Mouse (Mus musculus): ENCODE measurements around the gene Hmga2. TPM values are rescaled to one million over a fixed set of nuclear protein-coding genes. Genes with fewer than 3 reads are reported as not detected.

The Hmga2 gene
- polyA plus RNA-seq, 1 experiment from 2014 or later: 11.1 TPM

DNA sequence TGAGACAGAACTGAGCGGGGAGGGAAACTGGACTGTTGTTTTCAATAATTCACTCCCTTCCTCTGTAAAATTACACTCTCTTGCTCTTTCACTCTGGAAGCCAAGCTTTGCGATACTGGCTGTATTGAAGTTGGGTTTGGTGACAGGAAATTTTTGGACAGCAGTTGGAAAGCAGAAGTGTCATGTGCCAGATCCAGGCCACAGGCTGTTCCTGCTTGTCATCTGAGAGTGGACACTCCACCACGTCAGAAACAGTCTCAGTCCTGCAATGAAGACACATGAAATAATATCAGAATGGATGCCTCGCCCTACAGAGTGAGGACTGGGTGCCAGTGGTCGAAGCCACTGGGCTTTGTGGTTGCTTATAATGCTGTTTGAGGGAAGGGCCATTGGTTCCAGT is 15.2 kb upstream of the Hmga2 start:
- no peak for ATAC-seq (ENCODE audit: insufficient number of reproducible peaks, low FRiP score, low TSS enrichment, low read depth)
- Histone ChIP-seq H3K4me3 (replicated peaks) (no peak overlapping the region), H3K27ac (replicated peaks) (no peak overlapping the region), H3K9ac (no peak overlapping the region), H3K9me3 (replicated peaks) (0 out of 2 replicates have a peak, but pooled peaks cover 3% of the 10 kb centered on the region), H3K4me1 (no peaks in the 10 kb centered on the region), H3K27me3 (no peaks in the 10 kb centered on the region), H3K4me2 (replicated peaks) (no peak overlapping the region), H3K36me3 (no peaks in the 10 kb centered on the region)
- WGBS: 72% methylated on average over 5 of the region's 5 CpGs

DNA sequence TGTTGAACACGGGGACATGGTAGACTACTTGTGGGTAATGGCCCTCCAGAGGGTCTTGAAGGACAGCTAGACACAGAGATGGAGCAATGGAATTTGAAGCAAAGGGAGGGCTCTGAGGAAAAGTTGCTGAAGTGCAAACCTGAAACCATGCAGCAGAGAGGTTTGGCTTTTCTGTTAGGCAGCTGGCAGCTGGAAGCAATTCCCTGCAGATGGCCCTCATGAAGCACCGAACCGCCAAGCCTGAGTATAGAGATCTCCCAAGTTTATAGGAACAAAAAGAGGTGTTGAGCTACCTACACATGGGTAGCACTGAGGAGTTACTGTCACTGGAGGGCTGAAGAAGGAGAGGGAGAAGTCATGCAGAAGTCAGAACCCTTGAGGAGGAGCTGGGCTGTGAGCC is 13.3 kb upstream of the Hmga2 start:
- no peak overlapping the region for H3K9ac ChIP-seq
- 45% methylated on average over 3 of the region's 3 CpGs for whole genome bisulfite sequencing
- H3K4me1 ChIP-seq: no peaks in the 10 kb centered on the region
- no peaks in the 10 kb centered on the region for H3K27me3 ChIP-seq
- 0 out of 2 replicates have a peak, but pooled peaks cover 4% of the 10 kb centered on the region for H3K9me3 ChIP-seq (replicated peaks)
- H3K27ac ChIP-seq (replicated peaks): no peak overlapping the region
- ATAC-seq (ENCODE audit: insufficient number of reproducible peaks, low FRiP score, low TSS enrichment, low read depth): no peak
- H3K4me3 ChIP-seq (replicated peaks): no peak overlapping the region
- H3K36me3 ChIP-seq: no peaks in the 10 kb centered on the region
- H3K4me2 ChIP-seq (replicated peaks): no peak overlapping the region

DNA sequence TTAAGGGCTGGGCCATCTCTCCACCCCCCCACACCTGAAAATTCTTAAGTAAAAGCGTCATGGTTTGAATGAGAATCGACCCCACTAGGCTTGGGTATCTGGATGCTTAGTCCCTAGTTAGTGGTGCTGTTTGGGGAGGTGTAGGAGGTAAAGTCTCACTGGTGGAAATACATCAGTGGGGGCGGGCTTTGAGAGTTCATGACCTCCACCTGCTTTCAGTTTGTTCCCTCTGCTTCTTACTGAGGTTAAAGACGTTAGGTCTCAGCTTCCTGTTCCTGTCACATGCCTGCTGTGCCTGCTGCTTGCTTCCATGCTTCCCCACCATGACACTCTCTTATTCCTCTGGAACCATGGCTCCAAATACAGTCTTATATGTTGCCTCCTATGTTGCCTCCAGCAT is 12.3 kb upstream of the Hmga2 start:
- Histone ChIP-seq H3K4me1 (no peaks in the 10 kb centered on the region), H3K9me3 (replicated peaks) (0 out of 2 replicates have a peak, but pooled peaks cover 4% of the 10 kb centered on the region), H3K4me3 (replicated peaks) (no peak overlapping the region), H3K9ac (no peak overlapping the region), H3K27me3 (no peaks in the 10 kb centered on the region), H3K4me2 (replicated peaks) (no peak overlapping the region), H3K36me3 (no peaks in the 10 kb centered on the region), H3K27ac (replicated peaks) (no peak overlapping the region)
- ATAC-seq (ENCODE audit: insufficient number of reproducible peaks, low FRiP score, low TSS enrichment, low read depth): no peak
- WGBS: 65% methylated on average over 4 of the region's 4 CpGs

DNA sequence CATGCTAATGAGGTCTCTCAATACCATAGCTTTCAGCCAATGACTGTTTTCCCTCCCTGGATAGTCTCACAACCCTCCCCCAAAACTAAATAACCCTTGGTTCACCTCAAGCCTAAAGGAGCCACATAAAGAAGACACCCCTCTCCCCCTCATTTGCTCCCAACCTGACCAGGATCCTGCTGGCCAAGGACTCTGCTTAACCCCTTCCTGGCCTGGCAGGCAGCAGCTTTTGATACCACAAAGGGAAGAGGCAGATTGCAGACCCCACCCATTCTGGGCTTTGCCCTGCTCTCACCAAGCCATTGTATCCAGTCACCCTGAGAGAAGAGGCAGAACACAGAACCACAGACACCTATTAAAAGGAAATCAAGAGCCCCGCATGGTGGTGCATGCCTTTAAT is 11.6 kb upstream of the Hmga2 start:
- ATAC-seq (ENCODE audit: insufficient number of reproducible peaks, low FRiP score, low TSS enrichment, low read depth): no peak
- H3K27me3 ChIP-seq: no peaks in the 10 kb centered on the region

DNA sequence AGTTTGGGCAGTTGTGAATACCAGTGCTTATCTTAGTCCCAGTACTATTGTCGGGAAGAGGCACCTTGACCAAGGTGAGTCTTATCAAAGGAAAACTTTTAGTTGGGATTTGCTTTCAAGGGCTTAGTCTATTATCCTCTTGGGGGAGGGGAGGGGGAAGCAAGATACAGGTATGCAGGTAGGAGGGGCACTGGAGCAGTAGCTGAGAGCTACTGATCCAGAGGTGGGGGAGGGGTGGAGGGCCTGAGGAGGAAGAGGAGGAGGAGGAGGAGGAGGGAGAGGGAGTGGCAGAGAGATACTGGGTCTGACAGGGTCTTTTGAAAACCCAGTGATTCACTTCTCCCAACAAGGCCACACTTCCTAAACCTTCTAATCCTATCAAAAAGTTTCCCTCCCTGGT is 9.2 kb upstream of the Hmga2 start:
- H3K4me3 ChIP-seq (replicated peaks): no peak overlapping the region
- no peak overlapping the region for H3K27ac ChIP-seq (replicated peaks)
- 0 out of 2 replicates have a peak, but pooled peaks cover 4% of the 10 kb centered on the region for H3K9me3 ChIP-seq (replicated peaks)
- no peak overlapping the region for H3K4me2 ChIP-seq (replicated peaks)
- ATAC-seq (ENCODE audit: insufficient number of reproducible peaks, low FRiP score, low TSS enrichment, low read depth): no peak
- no peaks in the 10 kb centered on the region for H3K36me3 ChIP-seq
- no peaks in the 10 kb centered on the region for H3K4me1 ChIP-seq
- 66% methylated on average over 1 of the region's 1 CpGs for WGBS
- H3K9ac ChIP-seq: no peak overlapping the region
- no peaks in the 10 kb centered on the region for H3K27me3 ChIP-seq

More for the DNA sequence above, 11.6 kb upstream of the Hmga2 start:
- H3K4me1 ChIP-seq: no peaks in the 10 kb centered on the region
- 92% methylated on average over 1 of the region's 1 CpGs for WGBS
- H3K27ac ChIP-seq (replicated peaks): no peak overlapping the region
- H3K4me2 ChIP-seq (replicated peaks): no peak overlapping the region
- no peak overlapping the region for H3K4me3 ChIP-seq (replicated peaks)
- H3K9me3 ChIP-seq (replicated peaks): 0 out of 2 replicates have a peak, but pooled peaks cover 4% of the 10 kb centered on the region
- H3K36me3 ChIP-seq: no peaks in the 10 kb centered on the region
- no peak overlapping the region for H3K9ac ChIP-seq

DNA sequence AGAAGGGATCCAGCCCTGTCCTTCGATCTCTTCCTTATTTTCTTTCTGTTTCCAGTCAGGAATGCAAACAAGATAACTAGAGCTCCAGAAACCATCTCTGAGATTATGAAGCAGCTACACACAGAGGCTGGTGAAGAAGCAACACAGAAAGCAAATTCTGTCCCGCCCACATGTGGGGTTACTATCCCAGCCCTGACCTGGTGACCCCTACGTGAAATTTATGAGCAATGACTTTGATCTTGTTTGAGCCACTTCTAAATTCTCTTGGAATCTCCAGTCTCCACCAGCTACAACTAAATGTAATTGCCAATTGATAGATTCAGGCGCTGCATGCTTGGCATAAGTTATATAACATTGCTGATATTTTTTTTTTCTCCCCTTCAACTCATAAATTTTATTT is 7.9 kb upstream of the Hmga2 start:
- H3K4me2 ChIP-seq (replicated peaks): no peak overlapping the region
- 65% methylated on average over 4 of the region's 4 CpGs for WGBS
- H3K9me3 ChIP-seq (replicated peaks): 0 out of 2 replicates have a peak, but pooled peaks cover 4% of the 10 kb centered on the region
- no peaks in the 10 kb centered on the region for H3K36me3 ChIP-seq
- ATAC-seq (ENCODE audit: insufficient number of reproducible peaks, low FRiP score, low TSS enrichment, low read depth): no peak
- H3K4me3 ChIP-seq (replicated peaks): no peak overlapping the region
- H3K9ac ChIP-seq: no peak overlapping the region
- H3K27ac ChIP-seq (replicated peaks): no peak overlapping the region
- H3K27me3 ChIP-seq: no peaks in the 10 kb centered on the region
- H3K4me1 ChIP-seq: no peaks in the 10 kb centered on the region

DNA sequence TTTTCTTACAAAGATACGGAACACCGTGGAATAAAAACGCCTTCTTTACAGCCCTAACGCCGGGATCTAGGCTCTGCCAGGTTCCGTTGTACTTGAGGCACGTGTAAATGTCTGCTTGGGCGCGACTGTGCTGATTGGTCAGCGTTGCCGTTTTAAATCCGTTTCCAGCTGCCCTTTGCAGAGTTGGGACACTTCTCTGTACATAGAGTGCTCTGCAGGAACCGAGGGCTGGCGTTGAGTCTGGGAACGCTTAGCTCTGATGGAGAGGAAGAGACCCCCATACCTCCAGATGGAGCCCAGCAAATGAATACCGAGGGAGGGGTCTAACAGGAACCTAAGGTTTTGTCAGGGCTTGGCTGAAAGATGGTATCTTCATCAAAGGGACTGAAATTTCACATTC is 1.9 kb upstream of the Hmga2 start:
- Histone ChIP-seq H3K9me3 (replicated peaks) (no peaks in the 10 kb centered on the region), H3K9ac (no peak overlapping the region), H3K27me3 (no peaks in the 10 kb centered on the region), H3K36me3 (no peaks in the 10 kb centered on the region), H3K4me1 (peaks cover 20% of the 10 kb centered on the region; the same call in 1 of the 2 replicates), H3K27ac (replicated peaks) (no peak overlapping the region), H3K4me3 (replicated peaks) (peak overlapping the region; percentile 82), H3K4me2 (replicated peaks) (peak overlapping the region; percentile 99)
- WGBS: under 1% methylated on average over 16 of the region's 16 CpGs
- no peak for ATAC-seq (ENCODE audit: insufficient number of reproducible peaks, low FRiP score, low TSS enrichment, low read depth)

DNA sequence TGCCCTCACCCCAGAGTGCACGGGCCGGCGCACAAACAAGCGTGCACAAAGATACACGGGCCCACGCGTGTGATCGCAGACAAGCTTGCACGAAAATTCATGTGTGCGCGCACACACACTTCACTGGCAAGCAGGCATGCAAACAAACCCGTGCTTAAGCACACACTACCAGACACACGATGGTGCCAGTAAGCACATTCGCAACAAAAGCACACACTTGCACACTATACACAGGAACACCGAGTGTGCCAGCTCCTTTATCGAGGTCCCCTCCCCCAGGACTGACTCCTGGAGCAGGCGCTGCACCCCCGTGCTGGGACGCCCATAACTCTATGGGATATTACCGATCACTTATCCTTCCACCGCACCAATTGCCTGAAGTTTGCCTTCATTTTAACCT is 1.2 kb upstream of the Hmga2 start:
- Histone ChIP-seq H3K9ac (peak overlapping the region; percentile 85), H3K4me2 (replicated peaks) (peak overlapping the region; percentile 99), H3K4me3 (replicated peaks) (peak overlapping the region; percentile 82), H3K4me1 (peaks cover 22% of the 10 kb centered on the region; the same call in 1 of the 2 replicates), H3K27me3 (no peaks in the 10 kb centered on the region), H3K36me3 (no peaks in the 10 kb centered on the region), H3K9me3 (replicated peaks) (no peaks in the 10 kb centered on the region), H3K27ac (replicated peaks) (peak overlapping the region; percentile 93)
- WGBS: under 1% methylated on average over 21 of the region's 21 CpGs
- ATAC-seq (ENCODE audit: insufficient number of reproducible peaks, low FRiP score, low TSS enrichment, low read depth): no peak

DNA sequence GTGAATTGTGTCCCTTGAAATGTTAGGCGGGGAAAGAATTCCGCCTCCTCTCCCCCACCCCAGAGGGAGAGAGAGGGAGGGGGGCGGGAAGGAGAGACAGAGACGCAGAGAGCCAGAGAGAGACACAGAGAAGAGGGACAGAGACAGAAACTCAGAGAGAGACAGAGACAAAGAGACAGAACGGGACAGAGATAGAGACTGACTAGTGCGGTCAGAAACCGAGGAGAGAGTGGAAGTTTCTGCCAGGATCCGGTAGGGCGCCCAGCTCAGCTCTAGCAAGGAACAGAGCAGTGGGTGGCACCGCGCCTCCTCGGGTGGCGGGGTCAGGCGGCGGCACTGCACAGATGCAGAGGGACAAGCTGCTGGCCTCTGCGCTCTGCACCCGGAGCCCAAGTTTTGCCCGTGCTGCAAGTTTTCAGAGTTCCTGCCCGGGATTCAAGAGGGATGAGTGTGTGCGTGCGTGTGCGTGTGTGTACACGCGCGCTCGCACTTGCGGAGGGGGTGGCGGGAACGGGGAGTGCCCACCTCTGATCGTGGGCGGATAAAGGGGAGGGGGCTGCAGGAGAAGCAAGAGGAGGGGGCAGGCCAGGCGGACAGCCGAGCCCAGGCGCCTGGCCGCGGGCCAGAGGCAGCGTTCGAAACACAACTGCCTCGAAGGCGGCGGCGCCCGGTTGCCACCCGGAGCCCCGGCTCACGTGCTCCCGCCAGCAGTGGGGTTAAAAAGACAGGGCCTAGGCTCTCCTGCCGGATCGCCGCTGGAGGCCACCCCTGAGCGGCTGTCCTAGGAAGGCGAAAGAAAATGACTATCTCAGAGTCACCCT is 457 bp upstream of the Hmga2 start:
- Histone ChIP-seq H3K4me1 (peaks cover 22% of the 10 kb centered on the region; the same call in 1 of the 2 replicates), H3K9me3 (replicated peaks) (no peaks in the 10 kb centered on the region), H3K27me3 (no peaks in the 10 kb centered on the region), H3K4me2 (replicated peaks) (peak overlapping the region; percentile 99), H3K9ac (peak overlapping the region; percentile 85), H3K36me3 (no peaks in the 10 kb centered on the region), H3K27ac (replicated peaks) (peak overlapping the region; percentile 93), H3K4me3 (replicated peaks) (peak overlapping the region; percentile 82)
- peak; percentile 75 for ATAC-seq (ENCODE audit: insufficient number of reproducible peaks, low FRiP score, low TSS enrichment, low read depth)
- under 1% methylated on average over 51 of the region's 52 CpGs for WGBS

DNA sequence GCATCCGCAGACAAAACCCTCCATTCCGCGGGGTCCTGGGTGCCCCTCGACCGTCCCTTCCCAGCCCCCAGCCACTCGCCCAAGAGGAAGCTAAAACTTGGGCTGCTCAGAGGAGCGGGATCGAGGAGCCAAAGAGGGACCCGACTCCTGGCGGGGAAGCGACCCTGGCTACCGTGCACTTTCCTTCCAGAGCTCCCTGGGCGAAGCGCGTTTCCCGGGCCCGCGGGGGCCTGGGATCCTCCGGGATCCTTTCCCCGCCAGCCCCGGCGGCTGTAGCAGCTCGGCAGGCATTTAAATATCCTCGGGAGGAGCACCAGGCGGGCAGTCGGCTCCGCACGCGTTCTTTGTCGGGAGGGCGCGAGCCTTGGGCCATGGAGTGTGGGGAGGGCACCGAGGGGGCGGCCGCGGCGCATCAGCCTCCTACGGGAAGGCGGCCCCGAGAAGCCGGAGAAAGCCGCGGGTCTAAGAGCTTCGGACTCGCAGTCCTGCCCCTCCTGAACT is 1.2 kb downstream of the Hmga2 start:
- peak overlapping the region; percentile 99 for H3K4me2 ChIP-seq (replicated peaks)
- no peaks in the 10 kb centered on the region for H3K36me3 ChIP-seq
- peak overlapping the region; percentile 85 for H3K9ac ChIP-seq
- no peaks in the 10 kb centered on the region for H3K9me3 ChIP-seq (replicated peaks)
- H3K4me1 ChIP-seq: peaks cover 26% of the 10 kb centered on the region; the same call in 1 of the 2 replicates
- no peaks in the 10 kb centered on the region for H3K27me3 ChIP-seq
- ATAC-seq (ENCODE audit: insufficient number of reproducible peaks, low FRiP score, low TSS enrichment, low read depth): no peak
- WGBS: under 1% methylated on average over 45 of the region's 45 CpGs
- peak overlapping the region; percentile 82 for H3K4me3 ChIP-seq (replicated peaks)
- H3K27ac ChIP-seq (replicated peaks): peak overlapping the region; percentile 93

DNA sequence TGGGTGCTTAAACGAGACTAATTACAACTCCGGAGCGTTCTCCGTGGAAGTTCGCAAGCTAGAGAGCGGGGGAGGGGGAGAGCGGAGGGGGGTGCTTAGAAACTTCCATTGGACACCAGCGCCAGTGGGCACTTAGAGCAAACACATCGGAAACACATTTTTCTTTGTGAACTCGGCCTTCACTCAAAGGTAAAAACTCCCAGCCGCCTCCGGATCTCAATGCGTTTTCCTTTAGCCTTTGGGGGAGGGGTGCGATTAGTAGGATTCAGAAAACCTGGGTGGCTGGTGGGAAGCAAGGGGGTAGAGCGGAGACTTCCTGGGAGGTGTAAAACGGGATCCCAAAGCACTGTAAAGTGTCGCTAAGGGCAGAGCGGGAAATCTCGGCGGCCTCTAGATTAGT is 2.0 kb downstream of the Hmga2 start:
- ATAC-seq (ENCODE audit: insufficient number of reproducible peaks, low FRiP score, low TSS enrichment, low read depth): no peak
- Histone ChIP-seq H3K27me3 (no peaks in the 10 kb centered on the region), H3K9ac (peak overlapping the region; percentile 85), H3K4me1 (peaks cover 26% of the 10 kb centered on the region; the same call in 1 of the 2 replicates), H3K9me3 (replicated peaks) (no peaks in the 10 kb centered on the region), H3K36me3 (no peaks in the 10 kb centered on the region), H3K4me3 (replicated peaks) (peak overlapping the region; percentile 82), H3K4me2 (replicated peaks) (peak overlapping the region; percentile 99), H3K27ac (replicated peaks) (peak overlapping the region; percentile 93)
- WGBS: under 1% methylated on average over 20 of the region's 20 CpGs

Measured in embryonic facial prominence, embryonic 15.5 days (tissue).